Mouse (Mus musculus) bone marrow, adult 2 months (tissue): ENCODE results near the gene Dnah17. TPM values are rescaled to one million over a fixed set of nuclear protein-coding genes. Genes with fewer than 3 reads are reported as not detected.

Experiments used
- H3K27ac ChIP-seq: fragments of 200-500 bp; 2 replicates; pipeline ENCODE4 v1.5.1; 2012; ENCODE audit warnings: low read depth, mild to moderate bottlenecking, control low read depth, inconsistent platforms, low read length; ENCODE audit not compliant: control insufficient read depth, poor library complexity, insufficient read depth
- H3K4me1 ChIP-seq: fragments of 200-500 bp; 2 replicates; pipeline ENCODE4 v1.6.1; 2011; ENCODE audit warnings: low read length; ENCODE audit not compliant: control insufficient read depth, insufficient read depth
- H3K4me3 ChIP-seq: fragments of 200-500 bp; replicated peaks from 2 replicates; pipeline ENCODE3; 2011; ENCODE audit warnings: mild to moderate bottlenecking, low read depth, low read length, control low read depth; ENCODE audit not compliant: control insufficient read depth
- CTCF ChIP-seq: fragments of 200-500 bp; IDR thresholded peaks from 2 replicates; pipeline ENCODE4 v1.5.1; 2011; ENCODE audit warnings: low read length, control low read depth; ENCODE audit not compliant: control insufficient read depth, insufficient read depth
- POLR2A ChIP-seq: fragments of 200-500 bp; IDR thresholded peaks from 2 replicates; pipeline ENCODE4 v1.6.1; 2011; ENCODE audit warnings: low read depth, mild to moderate bottlenecking, control low read depth, low read length, borderline replicate concordance; ENCODE audit not compliant: control insufficient read depth
- WGBS: fragments of 180-500 bp; shearing (Covaris S2); methylation state at CpG from one replicate; pipeline ENCODE4 v1.1.7; 2018; 5-methylcytosine and 5-hydroxymethylcytosine counted together
- polyA plus RNA-seq: library from polyadenylated mRNA; stranded (reverse); fragments of >200 nt; gene quantifications from 2 replicates; pipeline ENCODE4 v1.2.4, GENCODE M21; 2011; ENCODE audit warnings: low replicate concordance; ENCODE audit not compliant: missing spikeins, insufficient read depth, insufficient read length

The Dnah17 gene
- polyA plus RNA-seq, 1 experiment, result 1.6 TPM

DNA sequence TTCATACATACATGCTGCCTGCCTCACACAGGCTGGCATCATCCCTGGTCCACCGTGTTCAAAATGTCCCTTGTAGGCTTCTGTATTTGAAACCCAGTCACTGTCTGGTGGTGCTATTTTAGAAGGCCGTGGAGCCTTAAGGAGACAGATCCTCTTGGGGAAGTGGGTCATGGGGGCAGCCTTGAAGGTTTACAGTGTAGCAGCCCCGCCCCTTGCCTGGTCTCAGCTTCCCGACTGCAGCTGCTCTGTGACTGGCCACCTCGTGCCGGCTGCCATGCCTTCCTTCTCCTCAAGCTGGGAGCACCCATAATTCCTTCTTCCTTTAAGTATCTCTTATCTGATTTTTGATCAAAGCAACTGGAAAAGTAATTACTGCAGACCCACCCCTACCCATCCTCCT is 4.8 kb upstream of the Dnah17 start:
- H3K27ac ChIP-seq, result no peak overlapping the region
- TF ChIP-seq POLR2A (no peak), CTCF (no peak)
- peaks cover 2% of the 10 kb centered on the region; the same call in 1 of the 2 replicates for H3K4me1 ChIP-seq
- WGBS, result 37% methylated on average over 6 of the region's 6 CpGs
- H3K4me3 ChIP-seq, result no peak overlapping the region

DNA sequence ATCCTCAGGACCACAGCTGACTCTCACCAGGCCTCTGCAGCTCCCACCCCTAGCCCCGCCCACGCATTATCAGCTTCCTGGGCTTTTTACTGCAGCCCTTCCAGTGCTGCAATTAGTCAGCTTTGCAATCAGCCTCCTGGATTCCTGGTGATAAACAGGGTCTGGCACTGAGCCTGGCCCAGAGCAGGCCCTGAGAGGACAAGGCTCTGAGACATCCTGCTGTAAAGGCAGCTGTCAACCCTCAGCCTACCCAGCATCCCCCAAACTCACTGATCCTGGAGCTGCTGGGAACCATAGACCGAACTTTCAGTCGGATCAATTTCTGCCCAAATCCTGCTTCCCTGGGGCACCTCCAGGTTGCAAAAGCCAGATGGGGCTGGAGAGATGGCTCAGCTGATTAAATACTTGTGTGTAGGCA is 3.3 kb upstream of the Dnah17 start:
- no peak overlapping the region for H3K27ac ChIP-seq

DNA sequence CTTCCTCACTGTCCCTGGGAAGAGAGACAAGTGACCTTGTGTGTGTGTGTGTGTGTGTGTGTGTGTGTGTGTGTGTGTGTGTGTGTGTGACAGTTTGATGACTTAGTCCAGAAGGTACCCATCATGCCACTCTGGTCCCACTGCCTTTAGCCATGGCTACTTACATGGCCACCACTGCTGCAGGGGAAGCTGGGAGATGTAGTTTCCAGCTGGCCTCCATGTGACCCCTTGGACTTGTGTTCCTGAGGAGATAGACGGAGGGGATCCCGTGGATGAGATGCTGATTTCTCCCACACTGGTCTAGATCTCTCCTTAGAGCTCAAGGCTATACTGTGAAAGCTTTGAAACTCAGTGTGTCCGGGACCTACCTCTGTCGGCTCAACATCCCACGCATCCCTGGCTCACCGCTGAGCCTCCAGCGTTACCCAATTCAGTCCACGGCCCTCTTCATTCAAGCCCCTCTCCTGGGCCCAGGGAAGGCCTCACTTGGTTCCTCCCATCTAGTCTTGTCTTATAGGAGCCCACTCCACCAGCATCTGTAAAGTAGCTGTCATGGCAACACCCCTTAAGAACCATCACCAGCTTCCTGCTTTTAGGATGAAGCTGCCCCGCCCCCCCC is 2.8 kb upstream of the Dnah17 start:
- TF ChIP-seq CTCF, result no peak
- TF ChIP-seq POLR2A, result no peak
- WGBS, result 83% methylated on average over 9 of the region's 9 CpGs
- H3K4me3 ChIP-seq, result no peak overlapping the region
- H3K27ac ChIP-seq, result no peak overlapping the region
- H3K4me1 ChIP-seq, result peaks cover 2% of the 10 kb centered on the region; the same call in 1 of the 2 replicates

More for the DNA sequence above, 3.3 kb upstream of the Dnah17 start:
- 74% methylated on average over 4 of the region's 4 CpGs for WGBS
- Histone ChIP-seq H3K4me1 (peaks cover 2% of the 10 kb centered on the region; the same call in 1 of the 2 replicates), H3K4me3 (no peak overlapping the region)
- no peak for TF ChIP-seq POLR2A
- TF ChIP-seq CTCF, result no peak

DNA sequence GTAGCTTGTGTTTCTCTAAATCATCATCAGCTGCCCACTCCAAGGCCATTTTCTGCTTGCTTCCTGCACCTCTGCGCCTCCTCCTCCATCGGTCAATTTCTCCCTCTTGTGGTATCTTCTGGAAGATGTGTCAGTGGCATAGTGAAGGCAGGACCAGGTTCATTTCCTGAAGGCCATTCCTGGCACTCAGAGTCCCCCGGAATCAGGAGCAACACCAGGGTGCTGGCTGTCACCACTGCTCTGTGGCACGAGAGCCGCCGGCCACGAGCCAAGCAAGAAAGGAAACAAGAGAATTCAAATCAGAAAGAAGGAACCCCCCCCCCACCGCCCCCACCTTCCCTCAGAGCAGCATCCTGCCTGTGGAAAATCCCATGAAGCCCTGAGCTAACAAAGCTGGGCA is 1.7 kb upstream of the Dnah17 start:
- H3K4me1 ChIP-seq, result peaks cover 2% of the 10 kb centered on the region; the same call in 1 of the 2 replicates
- H3K27ac ChIP-seq, result no peak overlapping the region
- H3K4me3 ChIP-seq, result no peak overlapping the region
- 61% methylated on average over 8 of the region's 8 CpGs for WGBS
- TF ChIP-seq POLR2A (no peak), CTCF (no peak)

DNA sequence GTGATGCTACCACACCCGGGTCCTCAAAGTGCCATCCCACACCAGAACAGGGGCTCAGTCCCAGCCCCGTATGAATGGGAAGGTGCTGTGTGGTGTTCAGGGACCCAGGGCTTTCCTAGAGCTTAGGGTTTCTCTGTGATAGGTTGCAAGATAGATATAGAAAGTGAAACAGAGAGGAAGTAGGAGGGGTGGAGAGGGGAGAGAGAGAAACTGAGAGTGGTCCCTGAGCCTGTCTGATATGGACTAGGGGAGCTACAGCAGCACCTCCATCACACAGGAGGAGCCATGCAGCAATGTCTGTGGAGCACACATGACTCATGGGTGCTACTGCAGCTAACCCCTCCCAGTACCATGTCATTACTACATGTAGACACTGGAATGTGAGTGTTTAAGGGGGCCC is 622 bp downstream of the Dnah17 start:
- Histone ChIP-seq H3K4me3 (no peak overlapping the region), H3K27ac (no peak overlapping the region), H3K4me1 (no peaks in the 10 kb centered on the region; the same call in 1 of the 2 replicates)
- WGBS, result 44% methylated on average over 2 of the region's 2 CpGs
- TF ChIP-seq CTCF (no peak), POLR2A (no peak)

DNA sequence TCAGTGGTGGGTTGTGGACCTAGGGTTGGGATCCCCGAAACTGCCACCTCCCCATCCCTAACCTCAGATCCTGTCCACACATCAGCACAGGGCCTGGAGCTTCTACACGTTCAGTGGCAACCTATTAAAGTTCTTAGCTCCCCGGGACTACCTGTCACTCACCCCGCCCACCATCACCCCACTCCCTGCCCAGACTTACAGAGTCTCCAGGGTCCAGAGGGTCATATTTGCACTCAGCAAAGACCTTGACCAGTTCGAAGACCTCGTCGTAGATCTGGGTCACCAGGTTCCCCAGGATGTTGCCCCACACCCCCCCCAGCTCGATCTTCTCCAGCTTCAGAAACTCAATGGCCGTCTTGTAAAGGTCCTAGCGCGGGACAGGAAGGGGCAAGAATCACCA is 8.8 kb downstream of the Dnah17 start:
- 85% methylated on average over 11 of the region's 11 CpGs for WGBS
- TF ChIP-seq POLR2A, result no peak
- TF ChIP-seq CTCF, result no peak
- Histone ChIP-seq H3K4me3 (no peak overlapping the region), H3K4me1 (no peaks in the 10 kb centered on the region), H3K27ac (no peak overlapping the region)

DNA sequence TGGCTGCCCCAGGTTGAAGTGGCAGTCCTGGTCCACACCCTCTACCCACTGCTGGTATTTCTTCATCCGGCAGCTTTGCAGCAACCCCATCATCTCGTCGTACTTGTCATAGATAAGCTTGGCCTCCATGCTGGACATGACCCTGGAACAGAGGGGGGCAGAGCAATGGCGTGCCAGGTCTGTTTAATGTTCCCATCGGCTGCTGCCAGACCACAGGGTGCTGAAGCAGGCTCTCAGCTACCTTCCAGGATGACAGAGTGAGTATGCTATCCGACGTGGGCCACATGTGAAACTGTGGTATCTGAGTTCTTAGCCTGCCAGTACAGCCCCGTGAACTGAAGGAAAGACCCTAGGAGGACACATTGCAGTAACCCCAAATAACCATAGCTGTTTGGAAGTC is 11.7 kb downstream of the Dnah17 start:
- H3K4me1 ChIP-seq, result no peaks in the 10 kb centered on the region
- 80% methylated on average over 8 of the region's 8 CpGs for WGBS
- no peak overlapping the region for H3K27ac ChIP-seq
- no peak overlapping the region for H3K4me3 ChIP-seq
- TF ChIP-seq POLR2A, result no peak
- TF ChIP-seq CTCF, result no peak

DNA sequence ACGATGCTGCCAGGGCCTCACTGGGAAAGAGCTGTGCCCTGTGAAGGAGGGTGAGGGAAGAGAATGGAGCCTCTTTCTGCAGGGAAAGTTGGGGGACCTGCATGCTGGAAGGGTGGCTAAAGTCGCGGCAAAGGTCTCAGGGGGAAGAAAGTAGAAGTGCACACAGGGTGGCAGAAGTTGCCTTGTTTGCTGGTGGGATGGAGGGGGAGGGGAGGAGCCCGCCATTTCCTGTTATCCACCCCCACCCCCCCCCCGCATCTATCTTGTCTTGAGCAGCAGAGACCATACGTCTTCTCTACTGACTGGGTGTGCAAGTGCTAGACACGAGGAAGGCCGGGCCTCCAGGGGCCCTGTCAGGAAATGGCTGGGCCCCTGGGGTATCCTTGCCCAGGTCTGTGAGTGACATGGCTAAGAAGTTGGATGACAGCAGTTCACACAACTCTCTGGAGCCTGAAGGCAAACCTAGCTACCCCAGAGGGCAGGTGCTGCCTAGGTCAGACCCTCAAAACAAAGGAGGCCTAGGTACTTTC is 15.8 kb downstream of the Dnah17 start:
- WGBS, result 29% methylated on average over 8 of the region's 8 CpGs
- Histone ChIP-seq H3K4me1 (no peaks in the 10 kb centered on the region), H3K4me3 (no peak overlapping the region), H3K27ac (no peak overlapping the region)
- TF ChIP-seq POLR2A (no peak), CTCF (no peak)

DNA sequence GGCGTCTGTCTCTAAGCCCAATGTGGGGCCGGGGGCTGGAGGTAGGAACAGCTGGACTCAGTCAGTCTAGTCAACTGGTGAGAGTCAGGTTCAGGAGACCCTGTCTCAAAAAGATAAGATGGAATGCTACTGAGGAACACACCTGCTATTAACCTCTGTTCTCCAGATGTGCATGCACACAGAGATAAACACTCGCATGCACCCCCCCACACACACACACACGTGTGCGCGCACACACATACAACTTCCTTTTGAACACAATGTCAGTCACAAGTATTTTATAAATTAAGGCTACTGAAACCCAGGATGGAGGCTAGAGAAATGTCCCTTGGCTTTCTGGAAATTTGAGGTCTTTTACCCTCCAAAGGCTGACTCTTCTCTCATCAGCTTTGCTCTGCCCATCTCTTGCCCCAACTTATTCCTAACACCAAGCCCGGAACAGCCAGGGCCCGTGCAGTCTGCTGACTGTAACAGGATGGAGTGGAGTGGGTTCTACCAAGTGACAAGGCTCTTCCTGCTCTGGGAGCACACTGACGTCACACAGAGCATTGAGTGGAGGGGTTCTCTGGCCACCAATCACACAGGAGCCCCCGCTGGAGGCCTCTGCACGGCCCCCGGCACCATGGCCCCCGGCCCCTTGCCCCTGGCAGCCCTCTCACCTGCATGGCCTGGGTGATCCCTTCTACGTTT is 16.8 kb downstream of the Dnah17 start:
- no peak overlapping the region for H3K4me3 ChIP-seq
- WGBS, result 62% methylated on average over 14 of the region's 14 CpGs
- no peak for TF ChIP-seq CTCF
- TF ChIP-seq POLR2A, result no peak
- H3K4me1 ChIP-seq, result no peaks in the 10 kb centered on the region
- H3K27ac ChIP-seq, result no peak overlapping the region
